Mouse (Mus musculus) kidney, adult 8-10 months (tissue): Measurements from ENCODE around the gene Cfap97d2.
"Not testable (repeated sequence)": the region's sequence is repeated elsewhere in the genome, so short reads cannot be mapped to it uniquely, and the experiment has no call there.

ENCODE experiments used
- DNase-seq, 2 experiments: peaks; one replicate each; pipeline ENCODE4 v3.0.0; 2022

The Cfap97d2 gene

GRCm38 (mm10) chr8:13687941-13688340, 17.7 kb upstream of the Cfap97d2 start:
- no peak for DNase-seq

GRCm38 (mm10) chr8:13688461-13688860, 17.2 kb upstream of the Cfap97d2 start:
- peak in 1 of 2 experiments; percentile 31 for DNase-seq

GRCm38 (mm10) chr8:13689331-13689730, 16.4 kb upstream of the Cfap97d2 start:
- DNase-seq, result no peak

GRCm38 (mm10) chr8:13692302-13693066, 13.2 kb upstream of the Cfap97d2 start:
- no peak for DNase-seq

- no peak for DNase-seq
Measured at GRCm38 (mm10) chr8:13694735-13695134, 11.0 kb upstream of the Cfap97d2 start.

- no peak for DNase-seq
Measured at GRCm38 (mm10) chr8:13695203-13695867, 10.4 kb upstream of the Cfap97d2 start.

- no peak for DNase-seq
Measured at GRCm38 (mm10) chr8:13696157-13696556, 9.5 kb upstream of the Cfap97d2 start.

- no peak for DNase-seq
Measured at GRCm38 (mm10) chr8:13697196-13697595, 8.5 kb upstream of the Cfap97d2 start.

- DNase-seq, result no peak
Measured at GRCm38 (mm10) chr8:13697681-13698080, 8.0 kb upstream of the Cfap97d2 start.

- DNase-seq, result no peak
Measured at GRCm38 (mm10) chr8:13698281-13698680, 7.4 kb upstream of the Cfap97d2 start.

GRCm38 (mm10) chr8:13699323-13699949, 6.3 kb upstream of the Cfap97d2 start:
- no peak for DNase-seq

GRCm38 (mm10) chr8:13702755-13703154, 2.9 kb upstream of the Cfap97d2 start:
- DNase-seq, result no peak

GRCm38 (mm10) chr8:13703756-13704155, 1.9 kb upstream of the Cfap97d2 start:
- DNase-seq, result no peak

GRCm38 (mm10) chr8:13704301-13704700, 1.4 kb upstream of the Cfap97d2 start:
- no peak for DNase-seq

- DNase-seq, result no peak
Measured at GRCm38 (mm10) chr8:13706918-13707317, 1.2 kb downstream of the Cfap97d2 start.

GRCm38 (mm10) chr8:13708514-13708913, 2.8 kb downstream of the Cfap97d2 start:
- no peak for DNase-seq

- DNase-seq, result no peak
Measured at GRCm38 (mm10) chr8:13718980-13719379, 13.3 kb downstream of the Cfap97d2 start.

- DNase-seq, result peak; percentile 11 to 52
Measured at GRCm38 (mm10) chr8:13725722-13726121, 20.0 kb downstream of the Cfap97d2 start.

GRCm38 (mm10) chr8:13727469-13728094, 21.9 kb downstream of the Cfap97d2 start:
- DNase-seq, result no peak

GRCm38 (mm10) chr8:13740323-13740770, 34.7 kb downstream of the Cfap97d2 start:
- DNase-seq, result peak; percentile 31

GRCm38 (mm10) chr8:13740817-13741613, 35.3 kb downstream of the Cfap97d2 start:
- DNase-seq, result no peak

GRCm38 (mm10) chr8:13746212-13746611, 40.5 kb downstream of the Cfap97d2 start:
- DNase-seq, result not testable (repeated sequence)
